Mouse (Mus musculus) neutrophil, adult 59 days (primary cell): ENCODE measurements around the gene Olfr625-ps1. TPM values are rescaled to one million over a fixed set of nuclear protein-coding genes. Genes with fewer than 3 reads are reported as not detected.

ENCODE experiments used
- total RNA-seq, 2 experiments: library from RNA; stranded (reverse); gene quantifications; 1 replicate in 1 of 2; 2 replicates in 1 of 2; pipeline ENCODE4 v1.2.4; 2023

The Olfr625-ps1 gene
- total RNA-seq, result not detected

GRCm38 (mm10) chr7:103682420-103682819 lies at the start of gene Olfr625-ps1:
Gene Olfr625-ps1 (plus strand): TSS chr7:103682720.

GRCm38 (mm10) chr7:103642602-103643001 lies 39.9 kb upstream of the Olfr625-ps1 start, which contains the start of gene Olfr622:
Gene Olfr622 (minus strand): TSS chr7:103642702.

GRCm38 (mm10) chr7:103663598-103663997 lies 18.9 kb upstream of the Olfr625-ps1 start, which contains the start of gene Olfr623:
Gene Olfr623 (minus strand): TSS chr7:103663698.

GRCm38 (mm10) chr7:103671091-103671490 lies 11.4 kb upstream of the Olfr625-ps1 start, which contains the start of gene Olfr624:
Gene Olfr624 (minus strand): TSS chr7:103671191.

GRCm38 (mm10) chr7:103714371-103714770 lies 31.9 kb downstream of the Olfr625-ps1 start, which contains the start of gene Olfr243:
Gene Olfr243 (plus strand): TSS chr7:103714671.

GRCm38 (mm10) chr7:103730074-103730473 lies 47.6 kb downstream of the Olfr625-ps1 start, which contains the start of gene Olfr628:
Gene Olfr628 (plus strand): TSS chr7:103730374.

Other genes with a start within 250 kb of the Olfr625-ps1 start
- not detected for gene Olfr605, start 237.3 kb upstream of the Olfr625-ps1 start, total RNA-seq
- gene Olfr606, start 233.7 kb upstream of the Olfr625-ps1 start, total RNA-seq, result not detected
- not detected for gene Olfr607, start 218.6 kb upstream of the Olfr625-ps1 start, total RNA-seq
- not detected for gene Olfr608, start 212.8 kb upstream of the Olfr625-ps1 start, total RNA-seq
- gene Olfr609, start 184.7 kb upstream of the Olfr625-ps1 start, total RNA-seq, result not detected
- gene Olfr610, start 170.6 kb upstream of the Olfr625-ps1 start, total RNA-seq, result not detected
- not detected for gene Olfr611, start 161.9 kb upstream of the Olfr625-ps1 start, total RNA-seq
- not detected for gene Olfr612, start 140.0 kb upstream of the Olfr625-ps1 start, total RNA-seq
- gene Olfr613, start 134.6 kb upstream of the Olfr625-ps1 start, total RNA-seq, result not detected
- not detected for gene Olfr615, start 126.6 kb upstream of the Olfr625-ps1 start, total RNA-seq
- not detected for gene Olfr616, start 113.6 kb upstream of the Olfr625-ps1 start, total RNA-seq
- gene Olfr617, start 109.7 kb upstream of the Olfr625-ps1 start, total RNA-seq, result not detected
- gene Olfr618, start 92.6 kb upstream of the Olfr625-ps1 start, total RNA-seq, result not detected
- gene Olfr619, start 82.1 kb upstream of the Olfr625-ps1 start, total RNA-seq, result not detected
- not detected for gene Olfr620, start 70.2 kb upstream of the Olfr625-ps1 start, total RNA-seq
- not detected for gene Olfr622, start 40.0 kb upstream of the Olfr625-ps1 start, total RNA-seq
- not detected for gene Olfr623, start 19.0 kb upstream of the Olfr625-ps1 start, total RNA-seq
- under 1 TPM in 1 of 2 experiments, not detected in 1; 0.07 TPM for gene Olfr624, start 11.5 kb upstream of the Olfr625-ps1 start, total RNA-seq
- not detected for gene Olfr243, start 32.0 kb downstream of the Olfr625-ps1 start, total RNA-seq
- gene Olfr628, start 47.7 kb downstream of the Olfr625-ps1 start, total RNA-seq, result not detected
- gene Olfr629, start 62.2 kb downstream of the Olfr625-ps1 start, total RNA-seq, result not detected
- gene Olfr630, start 74.6 kb downstream of the Olfr625-ps1 start, total RNA-seq, result not detected
- gene Olfr69, start 88.9 kb downstream of the Olfr625-ps1 start, total RNA-seq, result not detected
- gene Olfr68, start 97.0 kb downstream of the Olfr625-ps1 start, total RNA-seq, result not detected
- not detected for gene Olfr67, start 109.1 kb downstream of the Olfr625-ps1 start, total RNA-seq
- 100 to 1,000 TPM; 136 to 209 TPM for gene Hbb-bt, start 131.3 kb downstream of the Olfr625-ps1 start, total RNA-seq
- gene Hbb-bs, start 145.4 kb downstream of the Olfr625-ps1 start, total RNA-seq, result 1,000 to 10,000 TPM in 1 of 2 experiments, 100 to 1,000 TPM in 1; 881 to 1,070 TPM
- not detected for gene Hbb-bh2, start 157.8 kb downstream of the Olfr625-ps1 start, total RNA-seq
- not detected for gene Hbb-bh1, start 160.4 kb downstream of the Olfr625-ps1 start, total RNA-seq
- gene Hbb-y, start 170.5 kb downstream of the Olfr625-ps1 start, total RNA-seq, result not detected
- not detected for gene Olfr66, start 203.5 kb downstream of the Olfr625-ps1 start, total RNA-seq
- not detected for gene Olfr64, start 211.8 kb downstream of the Olfr625-ps1 start, total RNA-seq
- not detected for gene Olfr65, start 220.8 kb downstream of the Olfr625-ps1 start, total RNA-seq
- not detected for gene Olfr631, start 246.1 kb downstream of the Olfr625-ps1 start, total RNA-seq